Mouse (Mus musculus) ES-E14 (cell line): ENCODE results near the gene Magi1.

ENCODE experiments used
- CHD2 ChIP-seq: IDR thresholded peaks from 2 replicates; pipeline ENCODE4 v1.6.1; 2014; ENCODE audit warnings: mild to moderate bottlenecking, low read depth, low read length, inconsistent platforms
- HCFC1 ChIP-seq: IDR thresholded peaks from 2 replicates; pipeline ENCODE4 v1.6.1; 2012; ENCODE audit warnings: low read length, inconsistent platforms, borderline replicate concordance; ENCODE audit not compliant: insufficient read depth
- MAFK ChIP-seq: IDR thresholded peaks from 2 replicates; pipeline ENCODE4 v1.6.1; 2014; ENCODE audit warnings: mild to moderate bottlenecking, low read depth, low read length, inconsistent platforms; ENCODE audit not compliant: insufficient read depth
- ZC3H11A ChIP-seq: IDR thresholded peaks from 2 replicates; pipeline ENCODE4 v1.6.1; 2012; ENCODE audit warnings: low read depth, mild to moderate bottlenecking, inconsistent platforms, low read length, borderline replicate concordance
- ZNF384 ChIP-seq: IDR thresholded peaks from 2 replicates; pipeline ENCODE4 v1.6.1; 2012; ENCODE audit warnings: low read depth, low read length, inconsistent platforms

GRCm38 (mm10) chr6:94177559-94177958, 106.2 kb downstream of the Magi1 start:
- TF ChIP-seq MAFK (no peak), HCFC1 (no peak), ZC3H11A (no peak), CHD2 (peak; percentile 31; the same call in 1 of the 2 replicates), ZNF384 (no peak)
